Mouse (Mus musculus): ENCODE measurements around the gene Gtf3c5.

Gene Gtf3c5

GRCm38 (mm10) chr2:28607341-28608165 is 24.0 kb upstream of the Gtf3c5 start:
- DNase-seq = no peak

GRCm38 (mm10) chr2:28606601-28607340 is 23.2 kb upstream of the Gtf3c5 start:
- no peak for DNase-seq

GRCm38 (mm10) chr2:28605789-28606541 is 22.4 kb upstream of the Gtf3c5 start:
- no peak for DNase-seq

GRCm38 (mm10) chr2:28603542-28603941 is 20.0 kb upstream of the Gtf3c5 start:
- no peak for DNase-seq

GRCm38 (mm10) chr2:28601720-28602590 is 18.4 kb upstream of the Gtf3c5 start:
- DNase-seq = no peak

- no peak for DNase-seq
Observed at GRCm38 (mm10) chr2:28599569-28599900, 16.0 kb upstream of the Gtf3c5 start.

- no peak for DNase-seq
Observed at GRCm38 (mm10) chr2:28598692-28599568, 15.4 kb upstream of the Gtf3c5 start.

- DNase-seq = no peak
Observed at GRCm38 (mm10) chr2:28597733-28598547, 14.4 kb upstream of the Gtf3c5 start.

GRCm38 (mm10) chr2:28596998-28597397 is 13.4 kb upstream of the Gtf3c5 start:
- no peak for DNase-seq

- DNase-seq = no peak
Observed at GRCm38 (mm10) chr2:28596021-28596420, 12.5 kb upstream of the Gtf3c5 start.

- peak; percentile 50 for DNase-seq
Observed at GRCm38 (mm10) chr2:28592809-28593208, 9.3 kb upstream of the Gtf3c5 start.

- DNase-seq = no peak
Observed at GRCm38 (mm10) chr2:28591479-28591878, 7.9 kb upstream of the Gtf3c5 start.

GRCm38 (mm10) chr2:28588574-28588973 is 5.0 kb upstream of the Gtf3c5 start:
- no peak for DNase-seq

GRCm38 (mm10) chr2:28585730-28586129 is 2.2 kb upstream of the Gtf3c5 start:
- no peak for DNase-seq

GRCm38 (mm10) chr2:28585043-28585571 is 1.6 kb upstream of the Gtf3c5 start:
- DNase-seq = peak; percentile 74

- peak; percentile 88 for DNase-seq
Observed at GRCm38 (mm10) chr2:28582647-28583353, 751 bp downstream of the Gtf3c5 start.

- DNase-seq = no peak
Observed at GRCm38 (mm10) chr2:28578003-28578402, 5.5 kb downstream of the Gtf3c5 start.

GRCm38 (mm10) chr2:28576815-28577214 is 6.7 kb downstream of the Gtf3c5 start:
- no peak for DNase-seq

GRCm38 (mm10) chr2:28575341-28575740 is 8.2 kb downstream of the Gtf3c5 start:
- DNase-seq = no peak

GRCm38 (mm10) chr2:28569903-28570302 is 13.6 kb downstream of the Gtf3c5 start:
- no peak for DNase-seq
